Mouse (Mus musculus) heart, adult 11 months (tissue): ENCODE data around the gene Psma1.

Experiments used
- DNase-seq: peaks from one replicate; pipeline ENCODE4 v3.0.0; 2022

Gene Psma1

GRCm38 (mm10) chr7:114268446-114268845, 7.5 kb downstream of the Psma1 start:
- no peak for DNase-seq

- peak; percentile 99 for DNase-seq
These were observed 21.8 kb downstream of the Psma1 start, which contains the start of gene Copb1 for GRCm38 (mm10) chr7:114253885-114254833. Gene Copb1, minus strand, starts transcription at chr7:114254711.

GRCm38 (mm10) chr7:114251684-114252083, 24.2 kb downstream of the Psma1 start:
- no peak for DNase-seq

GRCm38 (mm10) chr7:114233980-114234379, 41.9 kb downstream of the Psma1 start:
- no peak for DNase-seq

- no peak for DNase-seq
These were observed 42.9 kb downstream of the Psma1 start for GRCm38 (mm10) chr7:114232982-114233381.

GRCm38 (mm10) chr7:114231857-114232256, 44.1 kb downstream of the Psma1 start:
- no peak for DNase-seq

- DNase-seq = no peak
These were observed 49.4 kb downstream of the Psma1 start for GRCm38 (mm10) chr7:114226521-114226920.

GRCm38 (mm10) chr7:114220433-114220832, 55.5 kb downstream of the Psma1 start:
- no peak for DNase-seq

- no peak for DNase-seq
These were observed 59.0 kb downstream of the Psma1 start for GRCm38 (mm10) chr7:114216908-114217307.
